Mouse (Mus musculus) small intestine, adult 2 months (tissue): ENCODE data around the gene Hist1h4h. TPM values are rescaled to one million over a fixed set of nuclear protein-coding genes. Genes with fewer than 3 reads are reported as not detected.
A peak's percentile ranks its signal among the peaks of the same experiment; 100 is the strongest.

Experiments
- H3K27ac ChIP-seq: fragments of 200-500 bp; 2 replicates; pipeline ENCODE4 v1.5.1; 2012; ENCODE audit warnings: low read depth, low read length, control low read depth, inconsistent platforms; ENCODE audit not compliant: insufficient read depth
- H3K27me3 ChIP-seq: fragments of 200-500 bp; 2 replicates; pipeline ENCODE4 v1.6.1; 2012; ENCODE audit warnings: mild to moderate bottlenecking, moderate library complexity, low read length, inconsistent platforms; ENCODE audit not compliant: control insufficient read depth, insufficient read depth
- H3K36me3 ChIP-seq: fragments of 200-500 bp; 2 replicates; pipeline ENCODE4 v1.6.1; 2012; ENCODE audit warnings: mild to moderate bottlenecking, low read length, control low read depth, inconsistent platforms; ENCODE audit not compliant: control insufficient read depth, insufficient read depth
- H3K4me1 ChIP-seq: fragments of 200-500 bp; 2 replicates; pipeline ENCODE4 v1.6.1; 2012; ENCODE audit warnings: low read length, inconsistent platforms, mixed read lengths; ENCODE audit not compliant: control insufficient read depth, insufficient read depth, insufficient read length
- H3K4me3 ChIP-seq: fragments of 200-500 bp; 2 replicates; pipeline ENCODE4 v1.5.1; 2012; ENCODE audit warnings: low read depth, mild to moderate bottlenecking, control low read depth, inconsistent platforms, low read length, moderate library complexity
- CTCF ChIP-seq: fragments of 200-500 bp; IDR thresholded peaks from 2 replicates; pipeline ENCODE4 v1.5.1; 2012; ENCODE audit warnings: low read depth, mild to moderate bottlenecking, control low read depth, inconsistent platforms, low read length, moderate library complexity, mixed read lengths; ENCODE audit not compliant: insufficient replicate concordance, insufficient read length; ENCODE audit errors: extremely low read depth
- POLR2A ChIP-seq: fragments of 200-500 bp; IDR thresholded peaks from 2 replicates; pipeline ENCODE4 v1.6.1; 2012; ENCODE audit warnings: low read depth, mild to moderate bottlenecking, control low read depth, inconsistent platforms, low read length, moderate library complexity
- WGBS: fragments of 180-500 bp; shearing (Covaris S2); methylation state at CpG from one replicate; pipeline ENCODE4 v1.1.7; 2018; 5-methylcytosine and 5-hydroxymethylcytosine counted together
- polyA plus RNA-seq: library from polyadenylated mRNA; depleted of rRNA; stranded (reverse); fragments of >200 nt; gene quantifications from 2 replicates; pipeline ENCODE4 v1.2.3, GENCODE M21; 2012

The Hist1h4h gene
- polyA plus RNA-seq, 1 experiment: 39.6 TPM

- H3K4me3 ChIP-seq: no peak overlapping the region
- WGBS: 1% methylated on average over 10 of the region's 10 CpGs
- no peak overlapping the region for H3K27ac ChIP-seq
- H3K36me3 ChIP-seq: no peaks in the 10 kb centered on the region
- no peak for TF ChIP-seq CTCF
- no peak for TF ChIP-seq POLR2A
- H3K4me1 ChIP-seq: 0 out of 2 replicates have a peak, but pooled peaks cover 2% of the 10 kb centered on the region
- no peaks in the 10 kb centered on the region for H3K27me3 ChIP-seq
Measured at GRCm38 (mm10) chr13:23519416-23519815, 11.4 kb upstream of the Hist1h4h start.

GRCm38 (mm10) chr13:23521703-23522102 lies 9.1 kb upstream of the Hist1h4h start:
- no peak overlapping the region for H3K4me3 ChIP-seq
- no peaks in the 10 kb centered on the region for H3K4me1 ChIP-seq
- TF ChIP-seq POLR2A: no peak
- no peak for TF ChIP-seq CTCF
- no peaks in the 10 kb centered on the region for H3K27me3 ChIP-seq
- 1% methylated on average over 14 of the region's 14 CpGs for WGBS
- H3K27ac ChIP-seq: no peak overlapping the region
- no peaks in the 10 kb centered on the region for H3K36me3 ChIP-seq

GRCm38 (mm10) chr13:23523976-23524375 lies 6.9 kb upstream of the Hist1h4h start:
- Histone ChIP-seq H3K27me3 (no peaks in the 10 kb centered on the region), H3K4me3 (no peak overlapping the region), H3K27ac (no peak overlapping the region), H3K36me3 (no peaks in the 10 kb centered on the region), H3K4me1 (no peaks in the 10 kb centered on the region)
- TF ChIP-seq CTCF: no peak
- no peak for TF ChIP-seq POLR2A
- WGBS: 19% methylated on average over 5 of the region's 5 CpGs

- H3K4me1 ChIP-seq: no peaks in the 10 kb centered on the region
- no peak overlapping the region for H3K4me3 ChIP-seq
- no peaks in the 10 kb centered on the region for H3K36me3 ChIP-seq
- no peaks in the 10 kb centered on the region for H3K27me3 ChIP-seq
- TF ChIP-seq POLR2A (no peak), CTCF (peak; percentile 89; the same call in 1 of the 2 replicates)
- 13% methylated on average over 5 of the region's 5 CpGs for WGBS
- no peak overlapping the region for H3K27ac ChIP-seq
Measured at GRCm38 (mm10) chr13:23524654-23525053, 6.2 kb upstream of the Hist1h4h start.

- Histone ChIP-seq H3K36me3 (no peaks in the 10 kb centered on the region), H3K27ac (no peak overlapping the region), H3K27me3 (no peaks in the 10 kb centered on the region), H3K4me3 (no peak overlapping the region), H3K4me1 (no peaks in the 10 kb centered on the region)
- 11% methylated on average over 10 of the region's 10 CpGs for WGBS
- TF ChIP-seq POLR2A (no peak), CTCF (no peak)
Measured at GRCm38 (mm10) chr13:23525901-23526300, 4.9 kb upstream of the Hist1h4h start.

- WGBS: 2% methylated on average over 17 of the region's 17 CpGs
Measured at GRCm38 (mm10) chr13:23526312-23526711, 4.5 kb upstream of the Hist1h4h start.

GRCm38 (mm10) chr13:23529005-23529404 lies 1.8 kb upstream of the Hist1h4h start:
- no peaks in the 10 kb centered on the region; the same call in 1 of the 2 replicates for H3K4me1 ChIP-seq
- no peak overlapping the region for H3K27ac ChIP-seq
- H3K36me3 ChIP-seq: no peaks in the 10 kb centered on the region
- H3K27me3 ChIP-seq: no peaks in the 10 kb centered on the region
- H3K4me3 ChIP-seq: no peak overlapping the region
- 89% methylated on average over 5 of the region's 5 CpGs for WGBS
- TF ChIP-seq CTCF (no peak), POLR2A (no peak)

More at GRCm38 (mm10) chr13:23526312-23526711, 4.5 kb upstream of the Hist1h4h start:
- no peaks in the 10 kb centered on the region for H3K4me1 ChIP-seq
- H3K27ac ChIP-seq: no peak overlapping the region
- H3K36me3 ChIP-seq: no peaks in the 10 kb centered on the region
- H3K27me3 ChIP-seq: no peaks in the 10 kb centered on the region
- TF ChIP-seq POLR2A (no peak), CTCF (no peak)
- no peak overlapping the region for H3K4me3 ChIP-seq
